Mouse (Mus musculus) limb, embryonic 14.5 days (tissue): Measurements from ENCODE around the gene Hbb-bt. TPM values are rescaled to one million over a fixed set of nuclear protein-coding genes. Genes with fewer than 3 reads are reported as not detected.
"Not testable (repeated sequence)": the region's sequence is repeated elsewhere in the genome, so short reads cannot be mapped to it uniquely, and the experiment has no call there.

ENCODE experiments used
- ATAC-seq: fragments of 200-750 bp; cut with Nextera tagmentation; 2 replicates; pipeline ENCODE4 v1.8.0; 2017; ENCODE audit warnings: low read depth, moderate number of reproducible peaks, moderate TSS enrichment; ENCODE audit not compliant: low FRiP score
- DNase-seq: peaks from one replicate; pipeline ENCODE4 v3.0.0-alpha.2; 2015; ENCODE audit warnings: low spot score
- H3K27ac ChIP-seq: fragments of 300-500 bp; sonication (generic); replicated peaks from 2 replicates; pipeline ENCODE4 v1.5.1; 2014; ENCODE audit warnings: low read depth, mild to moderate bottlenecking, low read length, moderate library complexity, mixed read lengths
- H3K27me3 ChIP-seq: fragments of 300-500 bp; sonication (generic); 2 replicates; pipeline ENCODE4 v1.6.1; 2014; ENCODE audit warnings: low read length, mixed read lengths; ENCODE audit not compliant: control insufficient read depth, insufficient read depth
- H3K36me3 ChIP-seq: fragments of 300-500 bp; sonication (generic); 2 replicates; pipeline ENCODE4 v1.6.1; 2014; ENCODE audit warnings: mild to moderate bottlenecking, low read length, moderate library complexity, mixed read lengths; ENCODE audit not compliant: control insufficient read depth, insufficient read depth
- H3K4me1 ChIP-seq: fragments of 300-500 bp; sonication (generic); 2 replicates; pipeline ENCODE4 v1.6.1; 2014; ENCODE audit warnings: antibody characterized with exemption, low read length, mixed read lengths; ENCODE audit not compliant: control insufficient read depth, insufficient read depth
- H3K4me2 ChIP-seq: fragments of 300-500 bp; sonication (generic); replicated peaks from 2 replicates; pipeline ENCODE4 v1.6.1; 2014; ENCODE audit warnings: low read depth, mild to moderate bottlenecking, low read length, moderate library complexity; ENCODE audit not compliant: severe bottlenecking
- H3K4me3 ChIP-seq: fragments of 300-500 bp; sonication (generic); replicated peaks from 2 replicates; pipeline ENCODE4 v1.5.1; 2014; ENCODE audit warnings: low read length
- H3K9ac ChIP-seq: fragments of 300-500 bp; sonication (generic); 2 replicates; pipeline ENCODE4 v1.6.1; 2014; ENCODE audit warnings: mild to moderate bottlenecking, low read depth, low read length, moderate library complexity; ENCODE audit not compliant: severe bottlenecking
- H3K9me3 ChIP-seq: fragments of 300-500 bp; sonication (generic); 2 replicates; pipeline ENCODE4 v1.6.1; 2016; ENCODE audit warnings: low read length; ENCODE audit not compliant: control insufficient read depth
- POLR2A ChIP-seq: fragments of 200-500 bp; IDR thresholded peaks from 2 replicates; pipeline ENCODE4 v1.8.0; 2012; ENCODE audit warnings: inconsistent platforms, mild to moderate bottlenecking, moderate library complexity, borderline replicate concordance; ENCODE audit not compliant: insufficient read depth, insufficient read length; ENCODE audit errors: extremely low read depth
- WGBS: fragments of 180-500 bp; shearing (Covaris S2); extraction: QIAGEN DNeasy Blood & Tissue Kit; methylation state at CpG from one replicate; pipeline ENCODE4 v1.1.7; 2014; 5-methylcytosine and 5-hydroxymethylcytosine counted together
- polyA plus RNA-seq, 2 experiments: library from polyadenylated mRNA; depleted of rRNA in 1 of 2; stranded (reverse) in 1 of 2; unstranded in 1 of 2; fragments of >200 nt; fragmentation: Nextera tagmentation in 1 of 2; extraction: Ambion mirVana in 1 of 2; gene quantifications; 2 replicates each; pipeline versions ENCODE4 v1.2.1 to v1.2.3; 2012 to 2014

The Hbb-bt gene
- polyA plus RNA-seq, 2 experiments: 2,382 to 4,062 TPM

- Histone ChIP-seq H3K27ac (no peak overlapping the region), H3K27me3 (no peaks in the 10 kb centered on the region), H3K9me3 (no peaks in the 10 kb centered on the region), H3K4me3 (no peak overlapping the region), H3K36me3 (no peaks in the 10 kb centered on the region), H3K9ac (no peak overlapping the region), H3K4me2 (no peak overlapping the region), H3K4me1 (no peaks in the 10 kb centered on the region)
- no peak for TF ChIP-seq POLR2A
- DNase-seq (no peak), ATAC-seq (no peak)
- WGBS: 35% methylated on average over 1 of the region's 2 CpGs
Measured at GRCm38 (mm10) chr7:103844525-103845325, 30.9 kb upstream of the Hbb-bt start.

- Histone ChIP-seq H3K9ac (no peak within 1 kb of the TSS), H3K27ac (no peak within 1 kb of the TSS), H3K36me3 (no peaks in the 10 kb centered on the region), H3K9me3 (no peaks in the 10 kb centered on the region), H3K4me2 (no peak within 1 kb of the TSS), H3K27me3 (no peaks in the 10 kb centered on the region), H3K4me1 (no peaks in the 10 kb centered on the region), H3K4me3 (no peak within 1 kb of the TSS)
- TF ChIP-seq POLR2A: no peak
- ATAC-seq: no peak
- WGBS: 73% methylated on average over 2 of the region's 2 CpGs
- DNase-seq: no peak
Measured at GRCm38 (mm10) chr7:103843034-103843433, 29.2 kb upstream of the Hbb-bt start, which contains the start of gene Hbb-bh1. Gene Hbb-bh1, minus strand, starts transcription at chr7:103843164.

- no peaks in the 10 kb centered on the region for H3K9me3 ChIP-seq
- TF ChIP-seq POLR2A: no peak
- no peak within 1 kb of the TSS for H3K4me3 ChIP-seq
- ATAC-seq (no peak), DNase-seq (no peak)
- H3K4me2 ChIP-seq: no peak within 1 kb of the TSS
- no peak within 1 kb of the TSS for H3K27ac ChIP-seq
- H3K36me3 ChIP-seq: no peaks in the 10 kb centered on the region
- no peaks in the 10 kb centered on the region for H3K27me3 ChIP-seq
- H3K4me1 ChIP-seq: no peaks in the 10 kb centered on the region
- H3K9ac ChIP-seq: no peak within 1 kb of the TSS
- 77% methylated on average over 3 of the region's 3 CpGs for WGBS
Measured at GRCm38 (mm10) chr7:103840268-103840667, 26.5 kb upstream of the Hbb-bt start, which contains the start of gene Hbb-bh2. Gene Hbb-bh2, minus strand, starts transcription at chr7:103840520.

GRCm38 (mm10) chr7:103827808-103828207 is 14.0 kb upstream of the Hbb-bt start, which contains the start of gene Hbb-bs:
Gene Hbb-bs, minus strand, starts transcription at chr7:103828096.
- TF ChIP-seq POLR2A: no peak
- Histone ChIP-seq H3K4me1 (no peaks in the 10 kb centered on the region), H3K27me3 (no peaks in the 10 kb centered on the region), H3K27ac (no peak within 1 kb of the TSS), H3K36me3 (no peaks in the 10 kb centered on the region), H3K4me3 (no peak within 1 kb of the TSS), H3K9ac (no peak within 1 kb of the TSS), H3K9me3 (no peaks in the 10 kb centered on the region), H3K4me2 (no peak within 1 kb of the TSS)
- 90% methylated on average over 4 of the region's 4 CpGs for WGBS
- ATAC-seq: no peak
- no peak for DNase-seq

- H3K9ac ChIP-seq, ATAC-seq, H3K4me3 ChIP-seq, H3K27me3 ChIP-seq, H3K27ac ChIP-seq, H3K4me2 ChIP-seq, DNase-seq, H3K9me3 ChIP-seq, H3K4me1 ChIP-seq, H3K36me3 ChIP-seq: not testable (repeated sequence)
- WGBS: no CpG with 5 or more reads among the region's 2 CpGs
Measured at GRCm38 (mm10) chr7:103827139-103827538, 13.3 kb upstream of the Hbb-bt start.
